Mouse (Mus musculus): ENCODE results near the gene Cox4i1.

Gene Cox4i1

DNA sequence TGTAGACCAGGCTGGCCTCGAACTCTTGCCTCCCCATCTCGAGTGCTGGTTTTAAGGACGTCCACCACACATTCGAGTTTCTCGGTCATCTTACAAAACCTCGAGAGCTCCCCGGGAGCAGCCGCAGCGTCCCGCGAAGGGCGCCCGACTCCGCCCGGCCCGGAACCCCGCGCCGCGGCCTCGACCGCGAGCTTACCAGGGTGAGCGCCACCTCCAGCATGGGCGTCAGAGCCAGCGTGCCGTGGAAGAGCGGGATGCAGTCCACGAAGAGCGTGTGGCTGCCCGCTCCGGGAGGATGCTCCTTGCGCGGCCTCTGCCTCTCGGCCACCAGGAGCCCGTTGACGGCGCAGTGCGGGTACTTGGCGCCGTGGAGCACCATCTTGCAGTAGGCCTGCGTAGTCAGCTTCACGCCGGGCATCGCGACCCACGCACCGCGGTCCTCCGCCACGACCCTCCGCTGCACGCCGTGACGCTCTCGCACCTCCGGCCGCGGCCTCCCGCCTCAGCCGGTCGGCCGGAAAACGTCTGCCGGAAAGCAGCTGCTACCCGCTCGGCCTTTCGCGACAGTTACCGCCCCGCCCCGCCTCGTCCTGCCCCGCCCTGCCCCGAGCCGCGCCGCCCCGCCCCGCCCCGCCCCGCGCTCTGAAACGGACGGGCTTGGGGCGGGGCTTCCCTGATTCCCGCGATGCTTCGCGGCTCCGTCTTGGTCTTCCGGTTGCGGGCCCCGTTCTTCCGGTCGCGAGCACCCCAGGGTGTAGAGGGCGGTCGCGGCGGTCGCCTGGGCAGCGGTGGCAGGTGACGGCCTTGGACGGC lies at the start of gene Cox4i1, which contains the start of gene Gm27021:
Gene Cox4i1 (plus strand): TSS at position 662 of the 813 bp plus-strand sequence.
Gene Gm27021 (minus strand): TSS at position 519 of the 813 bp plus-strand sequence.
- DNase-seq (ENCODE audit: low spot score): peak; percentile 90

- no peak for DNase-seq (ENCODE audit: low spot score)
These were observed 48.5 kb upstream of the Cox4i1 start for GRCm38 (mm10) chr8:120619235-120620180.

DNA sequence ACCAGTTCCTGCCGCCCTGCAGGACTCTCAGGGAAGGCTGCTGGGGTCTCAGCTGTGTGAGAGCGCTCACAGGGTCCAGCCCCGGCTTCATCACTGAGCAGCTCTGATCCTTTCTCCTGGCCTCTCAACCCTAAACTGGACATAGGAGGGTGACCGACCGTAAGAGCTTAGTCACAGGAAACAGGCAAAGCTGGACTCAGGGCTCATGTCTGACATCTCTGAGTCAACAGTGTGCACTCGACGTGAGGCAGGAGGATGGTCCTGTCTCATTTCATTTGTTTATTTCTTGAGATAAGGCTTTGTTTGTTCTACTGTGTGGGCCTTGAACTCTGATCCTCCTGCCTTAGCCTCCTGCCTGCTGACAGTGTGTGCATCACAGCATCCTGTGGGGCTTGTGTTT lies 47.6 kb upstream of the Cox4i1 start:
- DNase-seq (ENCODE audit: low spot score): no peak

GRCm38 (mm10) chr8:120622161-120622560 lies 45.9 kb upstream of the Cox4i1 start:
- no peak for DNase-seq (ENCODE audit: low spot score)

GRCm38 (mm10) chr8:120623608-120624007 lies 44.4 kb upstream of the Cox4i1 start:
- no peak for DNase-seq (ENCODE audit: low spot score)

GRCm38 (mm10) chr8:120626461-120626860 lies 41.6 kb upstream of the Cox4i1 start:
- DNase-seq (ENCODE audit: low spot score): no peak

- no peak for DNase-seq (ENCODE audit: low spot score)
These were observed 40.7 kb upstream of the Cox4i1 start for GRCm38 (mm10) chr8:120627298-120627697.

DNA sequence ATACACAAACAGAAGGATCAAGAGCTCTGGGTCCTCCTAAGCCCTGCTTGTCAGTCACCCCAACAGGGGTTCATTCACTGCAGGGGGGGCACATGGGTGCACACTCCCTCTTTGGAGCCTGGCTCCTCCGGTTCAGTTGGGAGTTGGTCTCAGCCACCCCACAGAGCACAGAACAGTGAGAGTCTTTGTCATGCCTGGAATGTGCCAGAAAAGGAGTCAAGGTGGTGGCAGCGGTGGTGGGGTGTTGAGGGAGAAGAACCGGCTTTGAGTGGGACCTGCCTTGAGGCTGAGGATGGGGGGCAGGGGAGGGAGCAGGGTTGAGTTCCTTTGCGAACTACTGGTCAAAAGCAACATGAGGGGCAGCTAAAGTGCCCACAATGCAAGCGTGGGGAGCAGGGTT lies 38.0 kb upstream of the Cox4i1 start:
- DNase-seq (ENCODE audit: low spot score): no peak

DNA sequence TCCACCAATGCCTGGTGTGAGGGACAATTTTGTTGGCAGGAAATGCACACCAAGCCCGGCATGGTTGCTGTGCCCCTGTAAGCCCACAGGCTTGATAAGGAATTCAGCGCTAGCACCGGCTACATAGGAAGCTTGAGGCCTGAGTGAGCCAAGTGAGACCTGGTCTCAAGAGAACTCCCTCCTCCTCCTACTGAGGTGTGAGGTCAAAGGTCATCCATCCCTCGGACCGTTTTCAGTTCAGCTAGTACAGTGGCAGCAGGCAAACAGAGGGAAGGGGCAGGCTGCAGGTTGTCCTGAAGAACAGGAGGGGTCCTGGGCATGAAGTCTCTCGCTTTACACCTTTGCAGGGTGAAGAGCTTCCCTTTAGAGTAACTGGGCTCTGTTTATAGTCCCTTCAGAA lies 37.2 kb upstream of the Cox4i1 start:
- DNase-seq (ENCODE audit: low spot score): no peak

- DNase-seq (ENCODE audit: low spot score): no peak
These were observed 36.3 kb upstream of the Cox4i1 start for GRCm38 (mm10) chr8:120631441-120632375.

- DNase-seq (ENCODE audit: low spot score): no peak
These were observed 34.9 kb upstream of the Cox4i1 start for GRCm38 (mm10) chr8:120632969-120633664.

- peak; percentile 12 for DNase-seq (ENCODE audit: low spot score)
These were observed 34.3 kb upstream of the Cox4i1 start for GRCm38 (mm10) chr8:120633665-120634271.

DNA sequence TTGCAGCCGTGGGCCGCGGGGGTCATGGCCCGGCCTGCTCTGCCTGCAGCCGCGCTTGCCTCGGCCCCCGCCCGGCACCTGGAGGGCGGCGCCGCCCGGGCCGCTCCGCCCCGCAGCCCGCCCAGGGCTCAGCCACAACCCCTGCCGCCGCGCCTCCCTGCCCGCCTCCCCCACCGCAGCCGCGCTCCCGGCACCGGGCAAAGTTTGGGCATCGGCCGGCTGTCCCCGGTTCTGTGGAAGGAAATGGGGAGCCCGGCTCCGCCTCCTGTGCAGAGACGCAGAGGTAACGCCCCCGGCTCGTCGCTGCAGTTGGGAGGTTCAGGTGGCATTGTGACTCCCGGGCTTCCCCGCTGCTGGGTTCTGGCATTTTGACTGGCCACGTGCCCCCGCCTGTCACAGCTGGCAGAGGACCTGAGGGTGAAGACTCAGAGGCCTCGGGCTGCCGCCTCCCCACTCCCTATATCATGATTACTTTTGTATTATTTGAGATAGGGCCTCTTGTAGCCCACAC lies 33.6 kb upstream of the Cox4i1 start:
- DNase-seq (ENCODE audit: low spot score): peak; percentile 64

DNA sequence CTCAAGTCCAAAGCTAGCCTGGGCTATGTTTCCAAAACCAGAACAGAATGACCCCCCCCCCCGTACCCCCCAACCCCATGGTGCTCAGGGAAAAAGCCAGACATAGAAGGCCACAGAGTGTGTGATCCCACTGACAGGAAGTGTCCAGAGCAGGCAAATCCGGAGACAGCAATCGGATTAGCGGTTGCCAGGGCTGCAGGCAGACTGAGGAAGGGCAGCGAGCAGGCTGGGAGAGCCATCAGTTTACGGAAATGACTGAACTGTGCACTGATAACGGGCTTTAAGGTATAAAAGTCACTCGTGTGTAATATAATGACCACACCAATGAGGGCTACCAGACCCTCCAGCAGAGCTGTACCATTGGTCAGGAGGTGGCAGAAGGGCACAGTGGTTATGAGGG lies 26.8 kb upstream of the Cox4i1 start:
- no peak for DNase-seq (ENCODE audit: low spot score)

- DNase-seq (ENCODE audit: low spot score): no peak
These were observed 25.9 kb upstream of the Cox4i1 start for GRCm38 (mm10) chr8:120642031-120642662.

GRCm38 (mm10) chr8:120644663-120645062 lies 23.4 kb upstream of the Cox4i1 start:
- DNase-seq (ENCODE audit: low spot score): no peak

DNA sequence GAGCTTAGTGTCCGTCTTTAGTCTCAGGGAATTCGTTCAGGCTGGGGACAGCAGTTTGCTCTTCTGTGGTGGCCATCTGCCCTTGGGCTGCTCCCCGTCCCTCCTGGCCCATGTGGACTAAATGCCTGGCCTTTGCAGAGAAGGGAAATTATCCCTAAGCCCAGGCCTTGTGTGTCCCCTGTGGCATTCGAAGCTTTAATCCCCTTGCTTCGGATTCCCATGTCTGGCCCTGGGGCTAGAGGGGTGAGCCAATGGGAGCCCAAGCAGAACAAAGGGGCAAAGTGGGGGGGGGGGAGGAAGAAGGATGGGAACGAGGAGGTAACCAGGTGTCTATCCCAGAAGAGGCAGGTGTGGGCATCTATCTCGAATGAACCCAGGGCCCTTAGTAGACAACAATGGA lies 20.5 kb upstream of the Cox4i1 start, which contains the start of gene 1190005I06Rik:
Gene 1190005I06Rik (minus strand): TSS at position 101 of the 400 bp plus-strand sequence.
- DNase-seq (ENCODE audit: low spot score): no peak

GRCm38 (mm10) chr8:120656322-120657052 lies 11.5 kb upstream of the Cox4i1 start:
- DNase-seq (ENCODE audit: low spot score): no peak

DNA sequence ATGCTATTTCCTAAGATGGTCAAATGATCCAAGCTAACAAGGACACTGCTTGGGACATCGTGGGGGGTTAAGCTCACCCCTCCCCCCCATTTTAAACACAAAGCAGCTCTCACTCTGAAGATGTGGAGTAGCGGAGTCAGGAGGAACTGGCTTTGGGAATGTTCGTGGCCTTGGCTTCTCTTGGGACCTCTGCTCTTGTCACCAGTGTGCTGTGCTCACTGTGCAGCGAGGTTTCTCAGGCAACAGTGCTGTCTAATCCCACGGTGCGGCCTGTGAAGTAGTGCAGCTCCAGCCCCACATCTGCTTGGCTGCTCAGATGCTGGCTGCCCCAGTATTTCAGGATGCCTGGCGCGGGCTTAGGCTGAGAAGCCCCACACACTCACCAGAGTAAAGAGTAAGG lies 10.6 kb upstream of the Cox4i1 start:
- DNase-seq (ENCODE audit: low spot score): no peak
